Mouse (Mus musculus): Measurements from ENCODE around the gene C1qa.

DNA sequence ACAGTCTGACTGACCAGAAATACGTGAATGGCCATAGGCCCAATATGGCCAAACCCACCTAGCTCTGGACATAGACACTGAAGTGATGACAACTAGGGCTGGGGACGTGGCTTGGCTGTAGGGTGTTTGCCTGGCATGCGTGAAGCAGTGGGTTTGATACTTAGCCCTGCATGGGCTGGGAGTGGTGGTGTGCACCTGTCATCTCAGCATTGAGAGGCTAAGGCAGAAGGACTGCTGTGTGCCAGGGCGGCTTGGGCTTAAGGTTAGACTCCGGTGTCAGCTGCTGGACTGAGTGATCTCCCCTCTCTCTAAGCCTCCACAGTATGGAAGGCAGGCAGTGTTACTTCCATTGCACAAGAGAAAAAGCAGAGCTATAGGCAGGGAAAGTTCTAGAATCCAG, 39.3 kb upstream of the C1qa start:
- no peak for TF ChIP-seq EP300 (IDR thresholded peaks at IDR 0.05; ENCODE audit: low read depth)
- TF ChIP-seq CTCF (IDR thresholded peaks at IDR 0.05; ENCODE audit: low read depth): no peak
